In genomic region chr5:150599301-150600294, GRCm38 (mm10) we compare ENCODE assay signal across 13 mouse cellular contexts. TPM values are rescaled to one million over a fixed set of nuclear protein-coding genes. Genes with fewer than 3 reads are reported as not detected.
A peak's percentile ranks its signal among the peaks of the same experiment; 100 is the strongest.
DNase-seq lines count a peak whose midpoint lies in the region; ATAC-seq and TF ChIP-seq lines count a peak whose summit lies in the region.
"Had no signal": no experiment of that assay in that cellular context is flagged by ENCODE, and none has a peak within 500 bp of the region (broad histone marks: within the 10 kb centered on the region; RNA-seq: fewer than 3 reads in every experiment).

No protein-coding gene starts in this region.

- no peak overlapping the region for H3K4me2 ChIP-seq in embryonic facial prominence, embryonic 12.5 days (replicated peaks)
- peak overlapping the region; percentile 54 for H3K4me2 ChIP-seq in liver, embryonic 15.5 days
- H3K4me2 ChIP-seq in hindbrain, embryonic 16.5 days (ENCODE audit: low read length), result no peak overlapping the region

- TF ChIP-seq CTCF in liver, adult 2 months (IDR thresholded peaks at IDR 0.05; ENCODE audit: low read depth, low read length), result no peak

- H3K36me3 ChIP-seq in liver, adult 2 months (ENCODE audit: control insufficient read depth, insufficient read depth, low read length), result no peaks in the 10 kb centered on the region; the same call in 1 of the 2 replicates
- H3K36me3 ChIP-seq in embryonic facial prominence, embryonic 12.5 days, result no peaks in the 10 kb centered on the region
- H3K36me3 ChIP-seq in liver, embryonic 15.5 days (replicated peaks), result no peaks in the 10 kb centered on the region
- no peaks in the 10 kb centered on the region for H3K36me3 ChIP-seq in hindbrain, embryonic 16.5 days (ENCODE audit: control insufficient read depth, insufficient read depth, low read length)

- H3K4me1 ChIP-seq in liver, adult 2 months (ENCODE audit: control insufficient read depth, insufficient read depth, low read length), result peaks cover 21% of the 10 kb centered on the region
- H3K4me1 ChIP-seq in embryonic facial prominence, embryonic 12.5 days, result peaks cover 4% of the 10 kb centered on the region; the same call in 1 of the 2 replicates
- H3K4me1 ChIP-seq in liver, embryonic 15.5 days (replicated peaks), result peaks cover 52% of the 10 kb centered on the region
- peaks cover 12% of the 10 kb centered on the region for H3K4me1 ChIP-seq in hindbrain, embryonic 16.5 days (ENCODE audit: control insufficient read depth, insufficient read depth, low read depth, low read length)

- peak; percentile 9 for ATAC-seq in CD4-positive, CD25-positive, alpha-beta regulatory T cell, adult 4 months
- peak; percentile 30; the same call in 1 of the 2 replicates for ATAC-seq in embryonic facial prominence, embryonic 12.5 days (ENCODE audit: insufficient number of reproducible peaks, insufficient read depth, low FRiP score, low TSS enrichment)
- no peak for ATAC-seq in liver, embryonic 15.5 days (ENCODE audit: insufficient read depth)
- no peak for ATAC-seq in hindbrain, embryonic 16.5 days

- 15% methylated on average over 13 of the region's 13 CpGs for WGBS in liver, adult 2 months
- 60% methylated on average over 13 of the region's 13 CpGs for WGBS in embryonic facial prominence, embryonic 12.5 days
- WGBS in liver, embryonic 15.5 days (ENCODE audit: insufficient replicate concordance), result 55% methylated on average over 13 of the region's 13 CpGs
- 65% methylated on average over 13 of the region's 13 CpGs for WGBS in hindbrain, embryonic 16.5 days

- H3K79me2 ChIP-seq in liver, adult 2 months (ENCODE audit: control insufficient read depth, insufficient read depth, low read length), result no peaks in the 10 kb centered on the region

- TF ChIP-seq POLR2A in liver, adult 2 months (IDR thresholded peaks at IDR 0.05; ENCODE audit: extremely low read depth, insufficient read depth, low read length), result no peak

- H3K9me3 ChIP-seq in embryonic facial prominence, embryonic 12.5 days, result no peaks in the 10 kb centered on the region
- no peaks in the 10 kb centered on the region for H3K9me3 ChIP-seq in liver, embryonic 15.5 days (replicated peaks)
- no peaks in the 10 kb centered on the region for H3K9me3 ChIP-seq in hindbrain, embryonic 16.5 days (ENCODE audit: control insufficient read depth, low read length)

- H3K9ac ChIP-seq in liver, adult 2 months (ENCODE audit: low read depth, low read length), result peak overlapping the region; percentile 72
- no peak overlapping the region for H3K9ac ChIP-seq in embryonic facial prominence, embryonic 12.5 days
- no peak overlapping the region for H3K9ac ChIP-seq in liver, embryonic 15.5 days
- no peak overlapping the region for H3K9ac ChIP-seq in hindbrain, embryonic 16.5 days (ENCODE audit: low read depth, low read length)

- DNase-seq in liver, adult 2 months (ENCODE audit: extremely low read depth, low read depth, low spot score), result peak; percentile 96
- no peak for DNase-seq in liver
- DNase-seq in layer of hippocampus, postnatal 10 days (ENCODE audit: low spot score in 2 of 2), result no peak
- DNase-seq in Muller cell, postnatal 12 days (ENCODE audit: inconsistent ontology term), result no peak
- DNase-seq: adrenal gland, postnatal 25 days; cerebellum, adult 8-10 months; gastrocnemius, postnatal 14 days; lung, postnatal 10 days; retina, postnatal 1 day had no signal

- H3K4me3 ChIP-seq in liver, adult 2 months (ENCODE audit: insufficient read depth, low read depth, low read length), result peak overlapping the region; percentile 40
- no peak overlapping the region for H3K4me3 ChIP-seq in embryonic facial prominence, embryonic 12.5 days
- H3K4me3 ChIP-seq in liver, embryonic 15.5 days (replicated peaks), result peak overlapping the region; percentile 39
- H3K4me3 ChIP-seq in hindbrain, embryonic 16.5 days (ENCODE audit: low read length), result no peak overlapping the region

- H3K27ac ChIP-seq in liver, adult 2 months (replicated peaks; ENCODE audit: insufficient read depth, low read depth, low read length), result peak overlapping the region; percentile 92
- no peak overlapping the region for H3K27ac ChIP-seq in embryonic facial prominence, embryonic 12.5 days
- peak overlapping the region; percentile 71 for H3K27ac ChIP-seq in liver, embryonic 15.5 days (replicated peaks)
- no peak overlapping the region for H3K27ac ChIP-seq in hindbrain, embryonic 16.5 days (ENCODE audit: low read depth, low read length)

- H3K27me3 ChIP-seq in liver, adult 2 months (ENCODE audit: control insufficient read depth, insufficient read depth, low read length), result no peaks in the 10 kb centered on the region
- peaks cover 14% of the 10 kb centered on the region for H3K27me3 ChIP-seq in embryonic facial prominence, embryonic 12.5 days
- H3K27me3 ChIP-seq in liver, embryonic 15.5 days, result no peaks in the 10 kb centered on the region
- no peaks in the 10 kb centered on the region for H3K27me3 ChIP-seq in hindbrain, embryonic 16.5 days (replicated peaks; ENCODE audit: control insufficient read depth, insufficient read depth, low read length)

RNA-seq across cellular contexts. Expression of gene N4bp2l1, which starts 2.6 kb away (rescaled TPM):
- 81.9 and 90.1 TPM in 2 replicates for total RNA-seq in liver, adult 2 months (2014; rRNA removed)
- 48.2 and 64.9 TPM in 2 replicates for polyA plus RNA-seq in liver, adult 2 months (2012; rRNA removed)
- 10 to 100 TPM; 59.7 to 60.2 TPM for polyA plus RNA-seq in CD4-positive, CD25-positive, alpha-beta regulatory T cell, adult 4 months (2017; shearing (Covaris generic))
- polyA plus RNA-seq in embryonic facial prominence, embryonic 12.5 days (2016; fragmentation: Nextera tagmentation; extraction: Ambion mirVana), result 4.7 and 5.3 TPM in 2 replicates
- polyA plus RNA-seq in liver, embryonic 15.5 days (2015; fragmentation: Nextera tagmentation; extraction: Ambion mirVana), result 13.3 and 14.5 TPM in 2 replicates
- 10 to 100 TPM; 29.2 to 34.1 TPM for total RNA-seq in layer of hippocampus, postnatal 10 days (2021)
- polyA plus RNA-seq in hindbrain, embryonic 16.5 days (2015; fragmentation: Nextera tagmentation; extraction: Ambion mirVana), result 18.6 and 20.0 TPM in 2 replicates

Comparison
In these comparisons a context has a peak if more than half of its experiments do, and no peak if none do; other contexts are left out.
1. H3K27ac ChIP-seq: peak in liver, adult 2 months (single experiment) and liver, embryonic 15.5 days (single experiment); none in embryonic facial prominence, embryonic 12.5 days (single experiment) and hindbrain, embryonic 16.5 days (single experiment).
2. H3K4me3 ChIP-seq: peak in liver, adult 2 months (single experiment) and liver, embryonic 15.5 days (single experiment); none in embryonic facial prominence, embryonic 12.5 days (single experiment) and hindbrain, embryonic 16.5 days (single experiment).
3. ATAC-seq: peak in CD4-positive, CD25-positive, alpha-beta regulatory T cell, adult 4 months (single experiment) and embryonic facial prominence, embryonic 12.5 days (single experiment); none in liver, embryonic 15.5 days (single experiment) and hindbrain, embryonic 16.5 days (single experiment).